Mouse (Mus musculus): ENCODE results near the gene Unc5b. TPM values are rescaled to one million over a fixed set of nuclear protein-coding genes. Genes with fewer than 3 reads are reported as not detected.

Gene Unc5b
- polyA plus RNA-seq, 1 experiment, result not detected

DNA sequence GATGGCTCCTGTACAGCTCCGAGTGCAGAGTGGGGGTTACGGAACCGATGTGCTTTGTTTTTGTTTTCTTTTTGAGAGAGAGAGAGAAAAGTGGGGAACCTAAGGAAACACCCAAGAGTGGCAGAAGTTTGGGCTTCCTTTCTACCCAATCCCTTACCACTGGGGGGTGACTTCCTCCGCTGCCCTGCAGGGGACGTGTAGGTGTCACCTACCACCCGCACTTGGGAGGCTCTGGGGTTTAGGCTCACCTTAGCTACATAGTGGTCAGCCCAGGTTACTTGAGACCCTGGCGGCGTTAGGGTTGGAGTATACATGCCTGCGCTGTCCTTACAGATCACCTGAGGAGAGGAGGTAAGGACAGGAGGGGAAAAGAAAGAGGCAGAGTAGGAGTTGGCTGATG lies 78.1 kb downstream of the Unc5b start:
- TF ChIP-seq GATA1 (IDR thresholded peaks at IDR 0.05; ENCODE audit: low read length), result no peak

DNA sequence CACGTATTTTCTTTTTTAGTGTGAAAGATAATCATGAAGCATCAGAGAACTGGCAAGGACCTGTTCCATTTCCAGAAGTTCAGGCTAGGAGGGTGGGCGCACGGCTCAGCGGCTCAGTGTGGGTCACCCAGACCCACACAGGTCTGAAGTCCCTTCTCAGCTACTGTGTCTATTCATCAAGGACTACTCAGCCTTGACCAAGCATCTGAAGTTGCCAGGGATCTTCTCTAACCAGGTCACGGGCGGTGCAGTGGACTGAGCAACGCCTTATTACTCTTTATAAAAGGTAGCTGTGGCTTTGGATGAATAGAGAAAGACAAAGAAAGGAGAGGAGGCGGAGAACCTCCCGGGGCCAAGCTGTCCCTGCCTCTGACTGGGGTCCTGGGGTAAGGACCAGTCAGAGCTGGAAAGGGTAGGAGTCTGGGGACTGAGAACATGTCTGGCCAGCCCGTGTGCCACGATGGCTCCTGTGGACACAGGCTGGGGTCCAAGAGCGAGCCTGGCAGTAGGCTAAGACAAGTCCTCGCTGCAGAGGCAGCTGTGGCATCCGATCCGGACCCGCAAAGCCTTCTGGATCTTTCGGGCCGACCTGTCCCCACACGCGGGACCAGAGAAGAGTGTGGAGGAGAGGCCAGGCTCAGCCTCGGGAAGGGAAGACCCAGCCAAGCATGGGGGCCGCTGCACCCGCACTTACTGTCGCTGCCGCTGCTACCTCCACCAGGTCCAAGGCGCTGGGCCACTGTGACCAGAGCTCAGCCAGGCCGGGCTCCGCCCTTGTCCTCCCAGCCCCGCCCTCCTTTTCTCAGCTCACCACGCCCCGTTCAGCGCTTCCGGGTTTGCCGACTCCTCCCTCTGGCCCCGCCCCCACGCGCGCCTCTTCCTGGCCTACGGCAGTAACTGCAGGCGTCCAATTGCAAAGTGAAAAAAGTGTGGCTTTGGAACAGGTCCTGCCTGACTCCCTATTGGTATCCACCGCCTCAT lies 79.1 kb downstream of the Unc5b start, which contains the start of gene Slc29a3:
Slc29a3 (minus strand) TSS at position 755 of the 981 bp plus-strand sequence.
- no peak for TF ChIP-seq GATA1 (IDR thresholded peaks at IDR 0.05; ENCODE audit: low read length)

DNA sequence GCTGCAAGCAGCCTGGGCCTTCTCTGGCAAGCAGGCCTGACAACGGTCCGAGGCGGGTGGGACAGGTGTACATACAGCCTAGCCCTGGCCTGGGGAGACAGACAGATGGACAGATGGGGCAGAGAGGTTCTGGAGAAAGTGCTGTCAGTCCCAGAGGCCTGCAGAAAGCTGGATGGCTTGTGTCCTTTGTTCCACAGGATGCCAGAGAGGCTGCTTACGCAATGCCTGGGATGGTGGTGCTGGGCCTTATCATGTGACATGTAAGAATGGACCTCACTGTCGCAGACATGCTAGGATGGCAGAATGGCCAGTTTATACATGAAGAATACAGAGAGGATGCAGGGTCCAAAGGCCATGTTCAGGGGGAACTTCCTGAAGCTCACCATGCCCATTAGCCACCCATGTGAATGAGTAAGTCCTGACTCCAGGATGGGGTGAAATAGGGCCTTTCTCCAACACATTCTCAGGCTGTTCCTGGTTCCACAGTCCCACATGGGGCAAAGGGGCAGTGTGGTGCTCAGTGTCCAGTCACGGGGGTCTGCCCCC lies 83.6 kb downstream of the Unc5b start:
- no peak for TF ChIP-seq GATA1 (IDR thresholded peaks at IDR 0.05; ENCODE audit: low read length)

GRCm38 (mm10) chr10:60746512-60746911 lies 84.9 kb downstream of the Unc5b start:
- no peak for TF ChIP-seq GATA1 (IDR thresholded peaks at IDR 0.05; ENCODE audit: low read length)

- TF ChIP-seq GATA1 (IDR thresholded peaks at IDR 0.05; ENCODE audit: low read length), result no peak
Observed at GRCm38 (mm10) chr10:60744543-60745290, 86.7 kb downstream of the Unc5b start.

DNA sequence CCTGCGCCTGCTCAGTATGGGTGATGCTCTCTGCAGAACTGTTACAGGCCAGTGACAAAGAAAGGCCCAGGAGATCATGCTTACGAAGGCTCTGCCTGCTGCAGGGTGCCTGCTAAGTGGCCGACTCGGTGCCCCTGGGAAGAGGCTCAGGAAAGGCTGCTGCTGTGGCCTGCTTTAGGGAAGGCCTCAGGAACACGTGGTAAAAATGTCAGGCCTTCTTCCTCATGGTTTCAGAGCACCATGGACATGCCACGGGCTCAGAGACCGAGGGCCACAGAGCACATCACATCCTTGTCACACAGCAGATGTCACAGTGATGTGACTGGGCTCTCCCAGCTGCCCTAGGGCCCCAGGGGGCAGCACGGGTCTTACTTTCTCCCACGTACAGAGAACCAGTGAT lies 87.7 kb downstream of the Unc5b start:
- no peak for TF ChIP-seq GATA1 (IDR thresholded peaks at IDR 0.05; ENCODE audit: low read length)

- TF ChIP-seq GATA1 (IDR thresholded peaks at IDR 0.05; ENCODE audit: low read length), result no peak
Observed at GRCm38 (mm10) chr10:60742942-60743341, 88.4 kb downstream of the Unc5b start.

DNA sequence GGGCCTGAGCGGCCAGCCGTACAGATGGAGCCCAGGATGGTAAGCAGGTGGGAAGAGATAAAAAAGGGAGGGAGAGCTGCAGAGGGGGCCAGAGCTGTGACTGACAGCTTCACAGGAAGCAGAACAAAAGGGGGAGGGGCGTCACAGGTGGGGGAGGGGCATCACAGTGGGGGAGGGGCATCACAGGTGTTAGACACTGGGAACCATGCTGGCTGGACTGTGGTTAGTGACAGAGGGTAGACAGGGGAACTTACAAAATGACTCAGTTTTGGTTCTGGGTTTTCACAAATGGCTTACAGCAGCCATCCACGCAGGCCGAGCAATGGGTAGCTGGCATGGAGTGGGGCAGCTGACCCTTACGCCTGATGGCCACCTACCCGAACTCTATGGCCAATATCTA lies 89.9 kb downstream of the Unc5b start:
- TF ChIP-seq GATA1 (IDR thresholded peaks at IDR 0.05; ENCODE audit: low read length), result no peak

DNA sequence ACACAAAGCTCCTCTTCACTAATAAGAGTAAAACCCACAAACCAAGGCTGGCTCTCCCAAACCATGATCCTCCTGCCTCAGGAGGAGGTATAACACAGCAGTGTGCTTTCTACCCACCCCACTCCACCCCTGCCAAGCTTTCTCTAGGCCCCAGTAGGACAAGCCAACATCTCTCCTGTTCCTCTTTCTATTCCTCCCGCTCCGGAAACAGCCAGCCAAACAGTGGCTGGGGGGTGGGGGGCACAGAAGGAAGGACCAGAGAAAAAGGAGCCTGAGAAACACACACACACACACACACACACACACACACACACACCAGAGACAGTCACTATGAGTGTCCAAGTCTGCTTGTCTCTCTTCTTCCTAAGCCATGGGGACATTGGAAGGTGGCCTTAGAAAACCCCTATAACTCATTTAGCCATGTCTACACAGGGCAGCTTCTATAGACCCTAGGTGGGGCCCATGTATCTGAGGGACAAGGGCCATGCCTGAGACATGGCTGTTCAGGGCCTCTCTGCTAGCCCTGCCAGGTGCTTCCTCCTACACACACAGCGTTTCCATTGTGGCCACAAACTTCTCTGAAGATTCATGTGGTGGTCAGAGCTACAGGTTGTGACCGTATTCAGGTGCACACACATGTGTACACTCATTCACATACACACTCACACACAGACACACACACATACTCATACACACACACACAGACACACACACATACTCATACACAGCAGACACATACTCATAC lies 91.6 kb downstream of the Unc5b start:
- TF ChIP-seq GATA1 (IDR thresholded peaks at IDR 0.05; ENCODE audit: low read length), result no peak

DNA sequence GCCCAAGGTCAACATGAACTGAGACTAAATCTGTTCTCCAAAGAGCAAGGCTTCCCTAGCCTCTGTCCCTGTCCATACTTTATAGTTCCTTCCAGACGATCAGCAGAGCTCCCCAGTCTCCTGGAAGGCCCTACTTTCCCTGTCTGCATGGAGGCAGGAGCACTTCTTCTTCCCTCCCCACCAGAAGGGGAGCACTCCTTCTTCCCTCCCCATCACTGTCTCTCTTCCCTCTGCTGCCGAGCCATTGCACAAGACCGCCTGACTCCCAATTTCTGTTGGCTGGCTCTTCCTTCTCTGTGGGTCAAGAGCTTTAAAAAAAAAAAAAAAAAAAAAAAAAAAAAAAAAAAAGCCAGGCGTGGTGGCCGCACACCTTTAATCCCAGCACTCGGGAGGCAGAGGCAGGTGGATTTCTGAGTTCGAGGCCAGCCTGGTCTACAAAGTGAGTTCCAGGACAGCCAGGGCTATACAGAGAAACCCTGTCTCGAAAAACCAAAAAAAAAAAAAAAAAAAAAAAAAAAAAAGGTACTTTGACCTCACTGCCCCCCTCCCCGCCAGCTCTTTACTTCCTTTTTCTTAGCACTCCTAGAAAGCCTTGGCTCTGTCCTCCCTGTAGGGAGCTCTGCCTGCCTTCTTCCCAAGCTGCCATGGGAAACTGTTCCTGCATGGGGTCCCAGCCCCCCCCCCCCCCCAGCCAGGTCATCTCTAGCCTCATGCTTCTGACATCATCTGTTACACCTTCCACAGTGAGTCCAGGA lies 93.3 kb downstream of the Unc5b start:
- no peak for TF ChIP-seq GATA1 (IDR thresholded peaks at IDR 0.05; ENCODE audit: low read length)

- TF ChIP-seq GATA1 (IDR thresholded peaks at IDR 0.05; ENCODE audit: low read length), result no peak
Observed at GRCm38 (mm10) chr10:60737169-60737728, 94.1 kb downstream of the Unc5b start.

DNA sequence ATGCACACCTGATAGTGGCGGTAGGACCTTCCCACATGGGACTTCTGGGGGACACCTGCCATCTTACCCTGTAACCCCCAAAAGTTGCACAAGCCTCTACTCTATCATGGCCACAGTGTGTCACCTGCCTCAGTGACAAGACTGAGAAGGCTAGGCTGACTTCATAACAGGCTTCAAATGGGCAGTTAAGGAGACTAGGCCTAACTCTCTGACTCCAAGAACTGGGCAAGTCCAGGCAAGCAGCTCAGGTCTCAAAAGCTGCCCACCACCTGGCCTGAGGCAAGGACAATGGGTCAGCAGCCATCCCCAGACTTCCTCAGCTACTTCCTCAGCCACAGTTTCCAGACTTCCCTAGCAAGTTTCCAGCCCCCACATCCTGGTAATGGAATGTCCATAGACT lies 95.6 kb downstream of the Unc5b start:
- TF ChIP-seq GATA1 (IDR thresholded peaks at IDR 0.05; ENCODE audit: low read length), result no peak

- no peak for TF ChIP-seq GATA1 (IDR thresholded peaks at IDR 0.05; ENCODE audit: low read length)
Observed at GRCm38 (mm10) chr10:60733471-60733870, 97.9 kb downstream of the Unc5b start.

DNA sequence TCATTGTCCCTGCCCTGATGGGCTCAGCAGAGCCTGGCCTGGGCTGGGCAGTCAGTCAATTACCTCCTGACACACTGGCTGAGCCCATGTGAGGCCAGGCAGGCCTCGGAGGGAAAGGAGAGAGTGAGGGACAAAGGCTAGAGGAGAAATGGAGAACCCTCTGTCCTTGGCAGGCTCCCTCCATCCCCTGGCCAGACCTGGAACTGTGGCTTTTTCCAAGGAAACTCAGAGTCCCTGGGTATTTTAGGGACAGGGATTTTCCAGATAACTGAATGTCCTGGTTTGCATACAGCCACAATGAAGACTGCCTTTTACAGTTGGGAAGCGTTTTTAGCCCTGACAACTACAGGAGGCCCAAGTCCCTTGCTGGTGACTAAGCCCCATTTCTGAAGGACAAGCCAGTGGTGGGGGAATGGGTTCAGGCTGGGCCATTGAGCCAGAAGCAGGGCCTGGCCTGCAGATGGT lies 99.0 kb downstream of the Unc5b start:
- no peak for TF ChIP-seq GATA1 (IDR thresholded peaks at IDR 0.05; ENCODE audit: low read length)
